Mouse (Mus musculus) megakaryocyte, embryonic 14.5 days (primary cell): Measurements from ENCODE around the gene Mfap1a.

Experiments
- FLI1 ChIP-seq: IDR thresholded peaks from 2 replicates; pipeline ENCODE4 v1.6.1; 2012; ENCODE audit warnings: low read length, inconsistent platforms, mixed read lengths
- GATA1 ChIP-seq: IDR thresholded peaks from 3 replicates; pipeline ENCODE4 v1.6.1; 2012; ENCODE audit warnings: mixed read lengths, low read length, inconsistent platforms, borderline replicate concordance

DNA sequence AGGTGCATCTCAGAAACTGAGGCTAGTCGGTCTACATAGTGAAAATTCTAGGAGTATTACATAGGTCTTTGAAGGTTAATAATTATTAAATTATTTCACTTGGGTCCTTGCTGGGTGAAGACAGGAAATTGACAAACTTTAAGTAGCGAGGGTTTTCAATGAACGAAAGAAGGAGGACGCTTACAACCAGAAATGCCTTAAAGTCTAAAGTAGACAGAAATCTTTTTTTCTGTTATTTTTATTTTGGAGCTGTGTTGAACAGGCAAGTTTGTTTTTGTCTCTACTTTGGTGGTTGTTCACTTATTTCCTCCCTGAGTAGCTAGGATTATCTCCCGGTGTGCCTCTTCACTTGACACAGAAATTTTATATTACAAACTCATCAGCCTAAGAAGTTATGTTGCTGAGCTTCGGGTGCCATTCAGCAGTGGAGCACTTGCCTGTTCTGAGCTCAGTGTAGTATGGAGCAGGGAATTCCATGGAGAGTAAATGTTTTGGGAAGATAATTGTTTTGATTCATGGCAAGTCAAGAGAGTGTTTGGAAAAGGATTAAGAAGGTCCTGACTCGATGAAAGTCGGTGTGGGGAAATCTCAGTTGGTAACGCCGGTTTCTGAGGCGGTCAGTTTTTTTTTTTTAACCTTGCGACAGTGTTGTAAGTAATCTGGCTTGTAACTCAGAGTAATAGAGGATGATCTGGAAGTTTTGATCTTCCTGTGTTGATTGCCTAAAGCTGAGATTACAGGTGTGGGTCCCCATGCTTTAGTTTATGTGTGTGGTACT, 897 bp upstream of the Mfap1a start:
- TF ChIP-seq FLI1, result no peak
- TF ChIP-seq GATA1, result no peak
